Mouse (Mus musculus) regulatory T cell (primary cell): Measurements from ENCODE around the gene Ppp1r35.

Experiments used
- in situ Hi-C: fragments of 300-600 bp; cut with MboI, MseI; formaldehyde crosslinking; loops from one replicate; pipeline ENCODE4 v1.15.1; 2025; ENCODE audit warnings: high pct_unique_total_duplicates

The Ppp1r35 gene

GRCm38 (mm10) chr5:137779053-137779933, 644 bp downstream of the Ppp1r35 start:
- in situ Hi-C loops: loop anchor here (10.0 kb wide), 1 partner anchor 484 kb away; the partner anchor contains the start of gene Ufsp1

DNA sequence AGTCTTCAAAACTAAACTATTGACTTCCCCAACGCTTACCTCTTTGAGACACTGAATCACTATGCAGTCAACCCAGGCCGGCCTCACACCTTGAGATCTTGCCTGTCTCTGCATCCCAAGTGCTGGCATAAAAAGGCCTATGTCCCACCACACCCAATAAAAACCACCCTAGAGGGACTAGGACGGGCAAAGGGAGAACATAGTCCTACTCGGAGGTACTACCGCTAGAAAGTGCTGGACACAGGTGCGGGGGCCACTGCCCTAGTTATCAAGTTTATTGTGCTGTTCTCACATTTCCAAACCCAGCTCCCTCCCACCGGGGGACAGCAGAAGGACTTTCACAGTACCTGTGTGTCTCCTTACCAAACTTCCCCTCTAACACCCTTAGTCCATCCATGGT, 3.0 kb downstream of the Ppp1r35 start:
- in situ Hi-C loops: no loop called here

- in situ Hi-C loops: no loop called here
Measured at GRCm38 (mm10) chr5:137782776-137783522, 4.3 kb downstream of the Ppp1r35 start.

DNA sequence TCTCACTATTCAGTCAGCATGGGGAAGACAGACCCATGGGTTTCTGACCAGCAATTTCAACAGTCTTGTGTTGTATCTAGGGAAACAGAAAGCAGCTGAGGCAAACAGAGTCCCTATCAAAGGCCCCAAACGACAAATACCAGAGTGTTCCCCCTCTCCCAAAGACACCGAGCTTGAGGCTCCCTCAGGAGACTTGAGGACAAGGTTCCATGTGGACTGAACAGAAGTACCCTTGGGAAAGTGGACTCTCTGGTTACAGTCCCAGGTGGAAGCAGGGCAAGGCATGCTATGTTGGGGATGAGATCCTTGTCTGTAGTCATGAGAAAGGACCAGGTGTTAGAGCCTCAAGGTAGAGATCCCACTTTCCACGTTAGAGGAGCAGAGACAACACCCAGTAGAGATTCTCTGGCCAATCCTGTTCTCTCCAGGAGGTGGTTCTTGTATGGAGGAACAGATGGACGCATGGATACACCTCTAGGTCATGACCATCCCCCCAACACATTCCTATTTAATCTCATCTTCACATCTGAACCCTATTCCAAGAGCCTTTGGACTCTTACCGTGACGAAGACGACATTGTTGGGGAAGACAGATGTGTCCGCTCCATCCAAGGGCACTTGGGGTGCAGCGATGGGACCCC, 5.4 kb downstream of the Ppp1r35 start:
- in situ Hi-C loops: no loop called here

DNA sequence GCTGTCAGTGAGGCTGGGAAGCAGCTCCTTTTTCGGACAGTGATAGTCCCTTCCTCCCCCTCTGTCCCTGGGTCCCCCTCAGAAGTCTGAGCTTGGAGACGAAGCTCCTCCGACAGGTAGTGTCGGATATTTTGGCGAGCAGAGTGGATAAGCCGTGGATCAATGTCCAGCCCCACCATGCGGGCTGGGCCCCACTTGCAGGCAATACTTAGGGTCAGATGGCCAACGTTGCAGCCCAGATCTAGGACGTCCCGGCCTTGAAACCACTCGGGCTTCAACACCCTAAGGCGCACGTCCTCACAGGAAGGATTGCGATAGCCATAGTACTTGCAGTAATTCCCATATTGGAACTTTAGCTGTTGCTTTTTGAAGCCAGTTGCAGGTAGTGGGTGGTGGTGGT, 5.9 kb downstream of the Ppp1r35 start:
- in situ Hi-C loops: no loop called here

DNA sequence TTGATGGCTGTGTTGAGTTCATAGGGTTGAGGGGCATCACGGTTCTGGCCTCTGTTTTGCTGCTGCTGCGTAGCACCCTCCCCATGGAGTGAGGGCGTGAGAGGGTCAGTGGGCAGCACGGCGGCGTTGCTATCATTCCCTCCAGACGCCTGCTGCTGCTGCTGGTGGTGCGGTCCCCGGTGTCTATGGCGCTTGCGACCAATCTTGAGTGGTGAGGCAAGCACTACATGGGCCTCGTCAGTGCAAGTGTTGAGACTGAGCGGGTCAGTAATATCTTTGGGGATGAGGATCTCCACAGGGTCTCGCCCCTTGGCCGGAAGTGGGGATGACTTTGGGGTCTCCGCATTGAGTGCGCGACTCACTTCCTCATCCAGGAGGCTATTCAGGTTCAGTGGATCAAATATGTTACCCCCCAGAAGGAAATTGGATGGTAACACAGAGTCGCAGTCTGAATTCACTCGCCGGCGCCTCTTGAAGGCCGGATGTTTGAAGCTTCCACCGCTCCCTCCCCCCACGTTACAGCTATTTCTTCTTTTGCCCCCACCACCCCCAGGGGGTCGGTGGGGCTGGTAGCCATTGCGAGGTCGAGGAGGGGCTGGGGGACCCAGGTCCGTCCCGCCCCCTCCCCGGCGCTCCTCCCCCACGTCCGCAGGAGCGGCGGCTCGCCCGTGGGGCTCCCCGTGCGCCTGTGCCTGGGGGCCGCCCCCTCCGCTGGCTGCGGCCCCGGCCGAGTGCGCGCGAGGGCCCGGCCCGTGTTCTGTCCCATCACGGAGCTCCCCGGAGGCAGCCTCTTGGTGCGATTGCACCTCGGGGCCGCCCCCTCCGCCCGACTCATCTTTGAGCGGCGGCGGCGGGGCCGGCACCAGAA, 6.7 kb downstream of the Ppp1r35 start:
- in situ Hi-C loops: no loop called here

DNA sequence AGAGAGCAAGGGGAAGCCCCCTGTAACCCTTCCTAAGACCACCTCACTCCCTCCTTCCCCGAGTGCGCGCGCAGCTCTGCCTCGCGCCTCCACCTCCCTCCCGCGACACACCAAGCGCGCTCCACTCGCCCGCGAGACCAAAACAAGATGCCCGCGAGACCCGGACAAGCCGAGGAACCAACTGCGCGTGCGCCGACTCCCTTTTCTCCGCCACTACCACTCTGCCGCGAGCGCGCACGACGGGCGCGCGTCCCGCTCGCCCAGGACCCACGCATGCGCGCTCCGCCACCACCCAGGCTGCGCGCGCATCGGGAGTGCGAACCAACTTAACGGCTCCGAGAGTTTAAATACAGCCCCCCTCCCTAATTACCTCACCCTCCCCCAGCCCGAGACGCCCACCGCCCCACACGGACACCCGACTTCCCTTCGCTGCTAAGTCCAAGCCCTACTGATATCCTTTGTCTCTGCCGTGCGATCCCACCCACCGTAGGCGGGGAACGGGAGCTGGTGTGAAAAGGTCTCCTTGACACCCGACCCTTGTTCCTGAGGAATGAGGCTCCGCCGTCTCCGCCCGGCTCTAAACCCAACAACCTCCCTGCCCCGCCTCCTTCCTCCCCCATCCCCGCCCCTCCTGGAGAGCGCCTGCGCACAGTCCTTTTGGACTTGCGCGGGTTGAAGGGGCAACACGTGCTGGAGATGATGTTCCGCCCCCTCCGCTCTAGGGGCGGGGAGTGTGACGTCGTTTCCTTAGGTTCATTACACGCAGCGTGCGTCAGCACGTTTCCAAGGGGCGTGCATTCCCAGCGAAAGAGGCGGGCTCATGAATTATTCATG, 7.7 kb downstream of the Ppp1r35 start:
- in situ Hi-C loops: no loop called here

GRCm38 (mm10) chr5:137787151-137787928, 8.7 kb downstream of the Ppp1r35 start, which contains the start of the genes Mepce and Zcwpw1:
Gene Mepce, minus strand, starts transcription at chr5:137787655.
Gene Zcwpw1, plus strand, starts transcription at chr5:137787798.
- in situ Hi-C loops: no loop called here

GRCm38 (mm10) chr5:137788171-137788570, 9.5 kb downstream of the Ppp1r35 start:
- in situ Hi-C loops: no loop called here

GRCm38 (mm10) chr5:137788946-137789531, 10.4 kb downstream of the Ppp1r35 start:
- in situ Hi-C loops: no loop called here

DNA sequence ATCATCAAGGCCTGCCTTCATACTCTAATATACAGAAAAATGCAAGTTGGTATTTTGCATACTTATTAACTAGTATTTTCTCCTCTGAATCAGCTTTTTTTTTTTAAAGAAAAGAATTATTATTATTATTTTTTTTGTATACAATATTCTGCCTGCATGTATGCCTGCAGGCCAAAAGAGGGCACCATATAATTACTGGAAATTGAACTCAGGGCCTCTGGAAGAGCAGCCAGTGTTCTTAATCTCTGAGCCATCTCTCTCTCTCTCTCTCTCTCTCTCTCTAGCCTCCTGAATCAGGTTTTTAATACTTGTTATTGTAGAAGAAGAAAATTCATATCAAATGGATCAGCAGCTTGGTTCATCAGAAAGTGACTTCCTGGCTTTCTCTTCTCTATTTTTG, 12.9 kb downstream of the Ppp1r35 start:
- in situ Hi-C loops: no loop called here

- in situ Hi-C loops: no loop called here
Measured at GRCm38 (mm10) chr5:137796606-137797005, 18.0 kb downstream of the Ppp1r35 start.

GRCm38 (mm10) chr5:137800917-137801316, 22.3 kb downstream of the Ppp1r35 start:
- in situ Hi-C loops: loop anchor here (5.0 kb wide), 1 partner anchor 76 kb away; no protein-coding TSS in a partner anchor

GRCm38 (mm10) chr5:137806158-137806557, 27.5 kb downstream of the Ppp1r35 start:
- in situ Hi-C loops: no loop called here

DNA sequence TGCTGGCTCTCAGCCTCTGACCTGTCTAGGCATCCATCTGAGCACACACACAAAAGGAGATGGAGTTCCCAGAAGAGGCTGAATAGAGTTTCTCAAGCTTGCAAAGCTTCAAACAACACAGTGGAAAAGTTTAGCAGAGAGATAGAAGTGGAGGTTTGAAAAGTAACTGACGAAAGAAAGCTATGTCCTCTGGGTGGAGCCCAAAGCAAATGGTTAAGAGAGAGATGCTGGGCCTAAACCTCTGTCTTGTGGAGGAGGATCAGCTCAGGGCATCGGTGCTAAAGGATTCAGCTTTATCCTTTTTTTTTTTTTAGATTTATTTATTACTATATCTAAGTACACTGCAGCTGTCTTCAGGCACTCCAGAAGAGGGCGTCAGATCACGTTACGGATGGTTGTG, 29.7 kb downstream of the Ppp1r35 start:
- in situ Hi-C loops: no loop called here

DNA sequence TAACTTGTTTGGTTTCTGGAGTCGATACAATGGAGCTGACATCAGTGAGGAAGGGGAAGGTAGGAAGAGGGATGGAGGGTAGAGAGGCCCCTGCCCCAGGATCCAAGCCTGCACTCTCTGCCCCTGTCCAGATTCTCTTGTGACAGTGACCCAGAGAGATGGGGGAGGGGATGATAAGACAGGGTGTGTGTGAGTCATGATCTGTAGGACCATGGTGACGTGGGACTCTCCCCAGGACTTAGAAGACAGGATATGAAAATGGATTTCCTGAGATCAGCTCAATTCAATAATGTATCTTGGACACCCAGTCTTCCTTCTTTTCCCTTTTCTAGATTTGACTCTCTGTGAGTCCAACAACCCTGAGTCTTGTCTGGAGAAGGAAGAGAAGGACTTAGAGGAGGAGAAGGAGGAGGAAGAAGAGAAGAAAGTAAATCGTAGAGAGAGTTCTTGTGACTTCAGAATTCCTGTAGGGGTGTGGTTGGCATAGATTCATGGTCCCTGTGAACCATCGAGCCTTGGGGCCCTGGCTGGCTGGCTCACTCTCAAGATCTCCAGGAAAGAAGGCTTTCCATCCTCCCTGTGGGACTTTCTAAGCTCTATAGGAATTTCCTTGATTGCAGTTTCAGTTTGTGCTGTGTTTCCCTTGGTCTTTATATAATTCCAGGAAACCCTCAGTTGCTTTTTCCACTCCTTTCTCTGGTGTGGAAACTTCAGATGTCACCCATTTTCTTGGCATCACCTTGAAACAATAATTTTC, 39.0 kb downstream of the Ppp1r35 start:
- in situ Hi-C loops: no loop called here

DNA sequence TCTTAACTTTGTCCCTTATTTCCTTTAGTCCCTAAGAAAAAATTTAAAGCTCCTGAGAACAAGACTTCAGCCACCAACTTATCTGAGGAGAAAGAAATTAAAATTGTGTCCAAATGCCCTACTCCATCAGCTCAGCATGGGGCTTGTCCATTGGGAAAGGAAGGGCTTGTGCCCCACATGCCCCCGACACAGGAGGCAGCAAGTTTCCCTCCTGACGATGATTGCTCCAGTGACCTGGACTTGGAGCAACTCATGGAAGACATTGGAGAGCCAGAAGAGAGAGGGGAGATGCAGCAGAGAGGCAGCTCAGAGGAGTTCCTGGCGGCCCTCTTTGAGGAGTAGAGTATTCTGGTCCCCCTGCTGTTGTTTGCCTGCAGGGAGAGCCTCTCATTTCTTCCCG, 43.5 kb downstream of the Ppp1r35 start:
- in situ Hi-C loops: no loop called here

- in situ Hi-C loops: no loop called here
Measured at GRCm38 (mm10) chr5:137822602-137823001, 44.0 kb downstream of the Ppp1r35 start.
